Mouse (Mus musculus): ENCODE results near the gene Asrgl1. TPM values are rescaled to one million over a fixed set of nuclear protein-coding genes. Genes with fewer than 3 reads are reported as not detected.

The Asrgl1 gene
- polyA plus RNA-seq, 1 experiment from 2014 or later, result 17.5 TPM

DNA sequence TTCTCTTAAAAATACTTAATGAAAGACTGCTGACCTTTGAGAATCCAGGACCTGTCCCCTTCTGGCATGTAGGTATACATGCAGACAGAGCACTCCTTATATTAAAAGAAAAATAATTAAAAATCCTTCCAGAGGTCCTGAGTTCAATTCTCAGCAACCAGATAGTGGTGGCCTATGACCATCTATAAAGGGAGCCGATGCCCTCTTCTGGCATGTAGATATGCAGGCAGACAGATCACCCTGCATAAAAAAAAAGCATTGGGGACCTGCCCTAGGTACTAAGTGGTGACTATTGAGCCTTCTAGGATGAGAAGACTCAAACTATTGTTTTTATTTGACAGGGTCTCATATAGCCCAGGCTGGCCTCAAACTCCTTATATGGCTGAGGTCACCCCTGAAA, 26.9 kb downstream of the Asrgl1 start:
- WGBS, result 89% methylated on average over 1 of the region's 1 CpGs
- Histone ChIP-seq H3K9me3 (ENCODE audit: control insufficient read depth, low read length) (no peaks in the 10 kb centered on the region), H3K4me1 (ENCODE audit: control insufficient read depth, insufficient read depth, low read length) (no peaks in the 10 kb centered on the region), H3K4me3 (replicated peaks; ENCODE audit: low read depth, low read length) (no peak overlapping the region), H3K4me2 (ENCODE audit: low read length) (no peak overlapping the region), H3K27ac (replicated peaks; ENCODE audit: low read depth, low read length) (no peak overlapping the region), H3K27me3 (ENCODE audit: control insufficient read depth, insufficient read depth, low read length) (no peaks in the 10 kb centered on the region), H3K9ac (replicated peaks; ENCODE audit: low read length) (no peak overlapping the region), H3K36me3 (ENCODE audit: control insufficient read depth, insufficient read depth, low read length) (peaks cover 4% of the 10 kb centered on the region; the same call in 1 of the 2 replicates)
- ATAC-seq (ENCODE audit: low FRiP score, low TSS enrichment) (no peak), DNase-seq (no peak)

DNA sequence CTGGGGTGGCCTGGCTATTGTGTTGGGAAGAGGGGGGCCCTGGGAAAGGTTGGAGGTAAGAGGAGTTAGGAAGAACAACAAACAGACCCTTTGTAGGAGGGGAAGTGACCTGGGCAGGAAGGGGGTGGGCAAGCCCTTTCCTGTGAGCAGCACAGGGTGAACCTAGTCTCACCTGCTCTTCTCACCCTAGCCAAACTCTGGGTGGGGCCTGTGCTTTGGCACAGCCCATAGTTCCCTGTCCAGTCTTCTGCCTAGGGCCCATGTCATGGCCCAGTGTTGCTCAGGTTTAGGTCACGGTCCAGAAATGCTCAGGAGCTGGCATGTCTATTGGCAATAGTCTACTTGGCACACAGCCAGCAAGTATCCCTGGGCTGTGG, 28.1 kb downstream of the Asrgl1 start:
- no peaks in the 10 kb centered on the region for H3K36me3 ChIP-seq (ENCODE audit: control insufficient read depth, insufficient read depth, low read length)
- no peak overlapping the region for H3K4me3 ChIP-seq (replicated peaks; ENCODE audit: low read depth, low read length)
- H3K9ac ChIP-seq (replicated peaks; ENCODE audit: low read length), result no peak overlapping the region
- ATAC-seq (ENCODE audit: low FRiP score, low TSS enrichment) (no peak), DNase-seq (no peak)
- no peak overlapping the region for H3K27ac ChIP-seq (replicated peaks; ENCODE audit: low read depth, low read length)
- H3K4me2 ChIP-seq (ENCODE audit: low read length), result no peak overlapping the region
- WGBS, result 81% methylated on average over 1 of the region's 1 CpGs
- no peaks in the 10 kb centered on the region for H3K4me1 ChIP-seq (ENCODE audit: control insufficient read depth, insufficient read depth, low read length)
- no peaks in the 10 kb centered on the region for H3K9me3 ChIP-seq (ENCODE audit: control insufficient read depth, low read length)
- H3K27me3 ChIP-seq (ENCODE audit: control insufficient read depth, insufficient read depth, low read length), result no peaks in the 10 kb centered on the region

DNA sequence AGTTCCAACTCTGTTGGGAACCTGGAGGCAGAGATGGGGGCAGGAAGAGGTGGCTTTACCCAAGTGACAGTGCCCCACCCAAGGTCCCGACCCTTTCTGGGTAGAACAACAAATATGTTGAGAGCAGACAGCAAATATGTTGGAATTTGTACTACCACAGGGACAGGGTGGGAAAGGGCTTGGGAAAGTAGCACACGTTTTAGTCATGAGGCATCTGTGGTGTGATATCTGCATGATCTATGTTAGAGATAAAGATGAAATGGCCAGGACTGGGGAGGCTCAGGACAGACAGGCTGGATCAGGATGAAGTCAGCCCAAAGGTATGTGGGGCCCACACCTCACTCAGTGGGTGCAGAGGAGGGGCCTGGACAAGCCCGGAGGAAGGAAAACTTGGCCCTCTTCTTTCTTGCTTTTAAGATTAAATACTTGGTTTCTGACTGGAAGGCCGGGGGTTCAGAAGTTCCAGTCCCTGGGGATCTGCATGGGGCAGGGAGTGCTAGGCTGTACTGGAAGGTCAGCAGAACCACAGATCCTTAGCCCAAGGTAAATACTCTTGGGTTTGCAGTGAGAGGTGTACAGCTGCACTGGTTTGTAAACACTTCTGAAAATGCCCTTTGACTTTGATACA, 28.6 kb downstream of the Asrgl1 start:
- 77% methylated on average over 4 of the region's 4 CpGs for WGBS
- H3K36me3 ChIP-seq (ENCODE audit: control insufficient read depth, insufficient read depth, low read length), result no peaks in the 10 kb centered on the region
- no peak overlapping the region for H3K9ac ChIP-seq (replicated peaks; ENCODE audit: low read length)
- H3K27ac ChIP-seq (replicated peaks; ENCODE audit: low read depth, low read length), result no peak overlapping the region
- H3K27me3 ChIP-seq (ENCODE audit: control insufficient read depth, insufficient read depth, low read length), result no peaks in the 10 kb centered on the region
- no peak overlapping the region for H3K4me2 ChIP-seq (ENCODE audit: low read length)
- no peaks in the 10 kb centered on the region for H3K9me3 ChIP-seq (ENCODE audit: control insufficient read depth, low read length)
- no peak for DNase-seq
- no peaks in the 10 kb centered on the region for H3K4me1 ChIP-seq (ENCODE audit: control insufficient read depth, insufficient read depth, low read length)
- no peak overlapping the region for H3K4me3 ChIP-seq (replicated peaks; ENCODE audit: low read depth, low read length)
- no peak for ATAC-seq (ENCODE audit: low FRiP score, low TSS enrichment)

DNA sequence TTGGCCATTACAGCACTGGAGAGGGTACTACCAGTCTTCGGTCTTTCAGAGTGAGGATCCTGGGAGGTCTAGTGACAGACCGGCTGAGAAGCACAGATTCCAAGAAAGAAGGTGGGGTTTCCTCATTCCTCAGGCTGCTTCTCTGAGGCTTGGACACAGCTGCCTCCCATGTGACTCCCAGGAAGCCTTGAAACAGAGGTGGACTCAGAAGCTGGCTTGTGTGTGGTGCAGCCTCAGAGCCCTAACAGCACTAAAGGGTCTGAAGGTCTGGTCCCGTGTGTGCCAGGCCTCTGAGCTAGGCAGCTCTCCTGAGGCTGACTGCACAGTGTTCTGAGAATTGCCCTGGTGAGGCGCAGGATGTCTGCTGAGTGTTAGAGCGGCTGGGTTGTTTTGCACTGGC, 29.3 kb downstream of the Asrgl1 start:
- ATAC-seq (ENCODE audit: low FRiP score, low TSS enrichment) (no peak), DNase-seq (no peak)
- whole genome bisulfite sequencing, result 78% methylated on average over 5 of the region's 5 CpGs
- H3K9ac ChIP-seq (replicated peaks; ENCODE audit: low read length), result no peak overlapping the region
- no peaks in the 10 kb centered on the region for H3K27me3 ChIP-seq (ENCODE audit: control insufficient read depth, insufficient read depth, low read length)
- no peaks in the 10 kb centered on the region for H3K4me1 ChIP-seq (ENCODE audit: control insufficient read depth, insufficient read depth, low read length)
- no peak overlapping the region for H3K4me2 ChIP-seq (ENCODE audit: low read length)
- H3K36me3 ChIP-seq (ENCODE audit: control insufficient read depth, insufficient read depth, low read length), result no peaks in the 10 kb centered on the region
- H3K27ac ChIP-seq (replicated peaks; ENCODE audit: low read depth, low read length), result no peak overlapping the region
- H3K9me3 ChIP-seq (ENCODE audit: control insufficient read depth, low read length), result no peaks in the 10 kb centered on the region
- no peak overlapping the region for H3K4me3 ChIP-seq (replicated peaks; ENCODE audit: low read depth, low read length)

DNA sequence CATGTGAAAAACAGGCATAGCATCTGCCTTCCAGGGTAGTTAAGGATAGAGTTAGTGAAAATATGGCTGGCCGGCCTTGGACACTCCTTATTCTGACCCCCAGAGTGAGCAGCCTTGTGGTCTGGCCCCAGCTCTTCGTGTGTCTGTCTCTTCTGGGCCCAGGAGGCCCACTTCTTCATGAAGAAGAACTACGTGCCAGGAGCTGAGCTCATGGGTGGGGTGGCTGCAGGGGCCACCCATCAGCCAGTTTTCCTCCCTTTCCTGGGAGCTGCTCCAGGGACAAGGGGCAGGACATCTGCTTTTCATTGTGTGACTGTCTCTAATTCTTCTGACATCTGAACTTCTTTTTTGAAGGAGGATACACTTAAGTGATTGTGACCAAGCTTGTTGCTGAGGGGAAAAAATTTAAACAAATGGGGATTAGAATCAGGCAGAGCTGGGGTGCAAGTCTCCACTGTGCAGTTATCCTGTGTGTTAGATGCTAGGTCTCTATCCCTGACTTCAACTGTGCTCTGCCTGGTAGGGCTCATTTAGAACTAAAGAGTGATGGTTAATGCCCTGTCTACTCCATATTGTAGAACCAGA, 30.2 kb downstream of the Asrgl1 start:
- no peaks in the 10 kb centered on the region for H3K27me3 ChIP-seq (ENCODE audit: control insufficient read depth, insufficient read depth, low read length)
- H3K4me1 ChIP-seq (ENCODE audit: control insufficient read depth, insufficient read depth, low read length), result no peaks in the 10 kb centered on the region
- no peak overlapping the region for H3K4me2 ChIP-seq (ENCODE audit: low read length)
- no peaks in the 10 kb centered on the region for H3K9me3 ChIP-seq (ENCODE audit: control insufficient read depth, low read length)
- ATAC-seq (ENCODE audit: low FRiP score, low TSS enrichment), result no peak
- H3K36me3 ChIP-seq (ENCODE audit: control insufficient read depth, insufficient read depth, low read length), result no peaks in the 10 kb centered on the region
- DNase-seq, result no peak
- no peak overlapping the region for H3K27ac ChIP-seq (replicated peaks; ENCODE audit: low read depth, low read length)
- H3K9ac ChIP-seq (replicated peaks; ENCODE audit: low read length), result no peak overlapping the region
- 60% methylated on average over 3 of the region's 3 CpGs for WGBS
- no peak overlapping the region for H3K4me3 ChIP-seq (replicated peaks; ENCODE audit: low read depth, low read length)

DNA sequence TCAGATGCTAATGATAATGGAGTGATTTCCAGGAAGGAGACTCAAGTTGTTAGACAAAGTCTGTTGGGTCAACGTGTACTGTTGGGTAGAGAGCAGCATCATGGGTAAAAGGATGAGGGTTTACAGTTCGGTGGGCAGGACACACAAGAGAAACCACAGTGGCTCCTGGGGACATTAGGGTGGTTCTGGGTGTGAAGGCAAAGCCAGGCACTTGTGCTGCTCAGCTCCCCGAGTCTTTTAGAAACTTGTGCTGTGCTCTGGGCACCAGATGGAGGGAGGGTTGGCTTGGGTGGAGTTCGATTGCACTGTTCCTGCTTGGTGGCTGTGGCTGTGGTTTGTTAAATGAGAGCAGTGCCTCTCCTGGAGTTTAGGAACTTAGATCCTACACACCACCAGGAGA, 31.4 kb downstream of the Asrgl1 start:
- Histone ChIP-seq H3K27me3 (ENCODE audit: control insufficient read depth, insufficient read depth, low read length) (no peaks in the 10 kb centered on the region), H3K36me3 (ENCODE audit: control insufficient read depth, insufficient read depth, low read length) (no peaks in the 10 kb centered on the region), H3K4me2 (ENCODE audit: low read length) (no peak overlapping the region), H3K27ac (replicated peaks; ENCODE audit: low read depth, low read length) (no peak overlapping the region), H3K4me3 (replicated peaks; ENCODE audit: low read depth, low read length) (no peak overlapping the region), H3K9me3 (ENCODE audit: control insufficient read depth, low read length) (no peaks in the 10 kb centered on the region), H3K9ac (replicated peaks; ENCODE audit: low read length) (no peak overlapping the region), H3K4me1 (ENCODE audit: control insufficient read depth, insufficient read depth, low read length) (no peaks in the 10 kb centered on the region)
- ATAC-seq (ENCODE audit: low FRiP score, low TSS enrichment), result no peak
- 82% methylated on average over 4 of the region's 4 CpGs for WGBS
- no peak for DNase-seq

DNA sequence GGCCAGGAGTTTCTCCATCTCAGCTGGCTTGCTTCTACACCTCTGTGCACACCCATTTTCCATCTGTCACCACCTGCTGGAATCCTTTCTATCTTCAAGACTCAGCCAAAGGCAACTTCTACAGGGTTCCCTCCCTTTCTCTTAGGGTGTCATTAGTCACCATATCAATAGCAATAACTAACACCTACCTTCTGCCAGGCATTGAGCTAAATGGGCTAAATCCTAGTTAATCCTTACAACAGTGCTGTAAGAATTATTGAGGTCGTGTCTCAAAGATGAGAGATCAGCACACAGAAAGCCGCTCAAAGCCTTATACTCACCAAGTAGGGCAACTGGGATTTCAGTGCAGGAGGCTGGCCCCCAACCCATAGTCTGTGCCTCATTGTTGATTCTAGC, 34.4 kb downstream of the Asrgl1 start:
- Histone ChIP-seq H3K27me3 (ENCODE audit: control insufficient read depth, insufficient read depth, low read length) (no peaks in the 10 kb centered on the region), H3K36me3 (ENCODE audit: control insufficient read depth, insufficient read depth, low read length) (no peaks in the 10 kb centered on the region), H3K4me3 (replicated peaks; ENCODE audit: low read depth, low read length) (no peak overlapping the region), H3K4me1 (ENCODE audit: control insufficient read depth, insufficient read depth, low read length) (no peaks in the 10 kb centered on the region), H3K4me2 (ENCODE audit: low read length) (no peak overlapping the region), H3K27ac (replicated peaks; ENCODE audit: low read depth, low read length) (no peak overlapping the region), H3K9me3 (ENCODE audit: control insufficient read depth, low read length) (no peaks in the 10 kb centered on the region), H3K9ac (replicated peaks; ENCODE audit: low read length) (no peak overlapping the region)
- WGBS, result 65% methylated on average over 2 of the region's 2 CpGs
- DNase-seq (no peak), ATAC-seq (ENCODE audit: low FRiP score, low TSS enrichment) (no peak)

DNA sequence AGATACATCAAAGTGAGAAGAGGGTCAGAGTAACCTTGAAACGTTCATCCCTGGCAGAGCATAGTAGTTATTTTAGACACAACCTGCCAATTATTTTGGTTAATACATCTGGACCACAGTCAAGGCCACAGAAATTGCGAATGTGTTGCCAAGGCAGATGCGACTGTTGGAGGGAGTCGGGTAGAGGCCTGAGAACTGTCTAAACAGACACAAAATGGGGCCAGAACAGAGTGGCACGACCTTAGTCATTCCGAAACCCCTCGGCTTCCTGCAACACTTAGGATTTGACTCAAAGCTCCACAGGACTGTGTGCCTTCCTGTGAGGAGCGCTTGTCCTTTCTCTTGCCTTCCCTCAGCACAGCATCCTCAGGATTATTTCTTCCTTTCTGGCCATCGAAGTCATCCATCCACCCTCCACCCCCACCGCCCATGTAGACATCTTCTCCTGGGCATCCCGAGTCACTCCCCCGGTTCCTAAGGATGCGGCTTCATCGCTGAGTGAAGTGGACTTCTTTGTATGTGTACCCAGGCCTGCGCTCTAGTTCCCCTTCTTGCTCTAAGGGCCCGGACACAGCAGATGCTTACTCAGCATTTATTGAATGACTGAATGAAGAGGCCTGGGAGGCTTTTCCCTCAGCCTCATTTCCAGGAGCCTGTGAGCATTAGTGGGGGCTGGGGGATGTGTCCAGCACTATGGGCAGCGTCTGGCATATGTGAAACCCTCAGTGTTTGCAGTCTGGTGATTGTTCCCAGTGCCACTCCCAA, 35.0 kb downstream of the Asrgl1 start:
- H3K4me2 ChIP-seq (ENCODE audit: low read length), result no peak overlapping the region
- no peaks in the 10 kb centered on the region for H3K4me1 ChIP-seq (ENCODE audit: control insufficient read depth, insufficient read depth, low read length)
- no peaks in the 10 kb centered on the region for H3K36me3 ChIP-seq (ENCODE audit: control insufficient read depth, insufficient read depth, low read length)
- DNase-seq, result no peak
- no peak overlapping the region for H3K27ac ChIP-seq (replicated peaks; ENCODE audit: low read depth, low read length)
- 89% methylated on average over 17 of the region's 17 CpGs for WGBS
- no peaks in the 10 kb centered on the region for H3K9me3 ChIP-seq (ENCODE audit: control insufficient read depth, low read length)
- no peaks in the 10 kb centered on the region for H3K27me3 ChIP-seq (ENCODE audit: control insufficient read depth, insufficient read depth, low read length)
- no peak overlapping the region for H3K9ac ChIP-seq (replicated peaks; ENCODE audit: low read length)
- ATAC-seq (ENCODE audit: low FRiP score, low TSS enrichment), result no peak
- H3K4me3 ChIP-seq (replicated peaks; ENCODE audit: low read depth, low read length), result no peak overlapping the region

DNA sequence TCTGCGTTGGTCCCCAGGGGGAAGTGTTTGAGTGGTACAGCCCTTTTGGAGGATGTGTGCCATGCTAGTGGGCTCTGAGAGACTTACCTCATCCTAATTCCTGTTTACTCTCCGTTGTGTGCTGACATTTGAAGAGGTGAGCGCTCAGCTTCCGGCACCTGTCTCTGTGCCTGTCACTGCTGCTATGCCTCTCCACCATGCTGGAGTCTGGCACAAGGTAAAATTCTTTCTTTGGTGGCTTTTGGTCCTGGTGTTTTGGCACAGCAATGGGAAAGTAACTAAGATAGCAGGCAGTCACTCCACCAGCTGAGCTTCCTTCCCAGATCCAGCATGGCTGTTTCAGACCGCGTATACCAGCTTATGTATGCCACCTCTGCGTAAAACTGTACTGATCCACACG, 35.7 kb downstream of the Asrgl1 start:
- H3K27ac ChIP-seq (replicated peaks; ENCODE audit: low read depth, low read length), result no peak overlapping the region
- no peak overlapping the region for H3K4me2 ChIP-seq (ENCODE audit: low read length)
- H3K9me3 ChIP-seq (ENCODE audit: control insufficient read depth, low read length), result no peaks in the 10 kb centered on the region
- DNase-seq (no peak), ATAC-seq (ENCODE audit: low FRiP score, low TSS enrichment) (no peak)
- WGBS, result 92% methylated on average over 8 of the region's 8 CpGs
- no peak overlapping the region for H3K9ac ChIP-seq (replicated peaks; ENCODE audit: low read length)
- H3K4me1 ChIP-seq (ENCODE audit: control insufficient read depth, insufficient read depth, low read length), result no peaks in the 10 kb centered on the region
- H3K27me3 ChIP-seq (ENCODE audit: control insufficient read depth, insufficient read depth, low read length), result no peaks in the 10 kb centered on the region
- H3K4me3 ChIP-seq (replicated peaks; ENCODE audit: low read depth, low read length), result no peak overlapping the region
- no peaks in the 10 kb centered on the region for H3K36me3 ChIP-seq (ENCODE audit: control insufficient read depth, insufficient read depth, low read length)

Measured in midbrain, embryonic 14.5 days (tissue).